Comparison of ENCODE assay signal across 10 mouse cellular contexts in the genomic region with DNA sequence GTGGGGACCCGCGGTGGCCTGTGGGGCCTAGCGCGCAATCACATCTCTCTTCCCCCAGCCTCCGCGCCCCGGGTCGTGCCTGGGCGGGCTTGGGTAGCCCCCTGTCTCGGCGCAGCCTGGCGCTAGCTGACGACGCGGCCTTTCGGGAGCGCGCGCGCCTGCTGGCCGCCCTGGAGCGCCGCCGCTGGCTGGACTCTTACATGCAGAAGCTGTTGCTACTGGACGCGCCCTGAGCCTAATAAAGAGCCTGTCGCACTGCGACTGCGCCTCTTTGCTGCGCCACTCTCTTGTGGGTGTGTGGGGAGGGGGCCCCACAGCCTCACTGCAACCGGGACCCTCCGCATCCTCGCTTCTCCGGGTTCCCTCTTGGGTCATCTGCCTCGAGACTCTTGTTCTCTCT. TPM values are rescaled to one million over a fixed set of nuclear protein-coding genes. Genes with fewer than 3 reads are reported as not detected.
A peak's percentile ranks its signal among the peaks of the same experiment; 100 is the strongest.
DNase-seq lines count a peak whose midpoint lies in the region; ATAC-seq and TF ChIP-seq lines count a peak whose summit lies in the region.
"Had no signal": no experiment of that assay in that cellular context is flagged by ENCODE, and none has a peak within 500 bp of the region (broad histone marks: within the 10 kb centered on the region; RNA-seq: fewer than 3 reads in every experiment).

No protein-coding gene starts in this region.

- TF ChIP-seq CTCF in heart, adult 2 months (IDR thresholded peaks at IDR 0.05) = peak; percentile 5; the same call in 1 of the 2 replicates
- TF ChIP-seq CTCF in hindbrain, postnatal 0 days (IDR thresholded peaks at IDR 0.05; ENCODE audit: low read depth) = 0 out of 2 replicates have a peak, but pooled peaks have one; percentile 9

- no peaks in the 10 kb centered on the region for H3K4me1 ChIP-seq in heart, adult 2 months (ENCODE audit: control insufficient read depth, insufficient read depth, low read length)
- H3K4me1 ChIP-seq in embryonic facial prominence, embryonic 10.5 days = peaks cover 44% of the 10 kb centered on the region
- no peaks in the 10 kb centered on the region for H3K4me1 ChIP-seq in hindbrain, postnatal 0 days (ENCODE audit: insufficient read depth, low read length)
- H3K4me1 ChIP-seq in midbrain, embryonic 16.5 days (ENCODE audit: control insufficient read depth, insufficient read depth, low read length) = peaks cover 14% of the 10 kb centered on the region

- H3K4me2 ChIP-seq in hindbrain, postnatal 0 days (ENCODE audit: low read depth, low read length) = peak overlapping the region; percentile 55
- H3K4me2 ChIP-seq in midbrain, embryonic 16.5 days (ENCODE audit: low read length) = peak overlapping the region; percentile 76

- no peak overlapping the region for H3K9ac ChIP-seq in heart, adult 2 months (ENCODE audit: low read depth, low read length)
- H3K9ac ChIP-seq in hindbrain, postnatal 0 days (replicated peaks; ENCODE audit: low read length) = no peak overlapping the region
- peak overlapping the region; percentile 56; the same call in 1 of the 2 replicates for H3K9ac ChIP-seq in midbrain, embryonic 16.5 days (ENCODE audit: low read depth, low read length)

- no peaks in the 10 kb centered on the region for H3K9me3 ChIP-seq in embryonic facial prominence, embryonic 10.5 days
- no peaks in the 10 kb centered on the region for H3K9me3 ChIP-seq in hindbrain, postnatal 0 days (ENCODE audit: low read length)
- no peaks in the 10 kb centered on the region for H3K9me3 ChIP-seq in midbrain, embryonic 16.5 days (replicated peaks; ENCODE audit: control insufficient read depth, low read length, poor library complexity, severe bottlenecking)

- H3K79me2 ChIP-seq in heart, adult 2 months (replicated peaks; ENCODE audit: control insufficient read depth, insufficient read depth, low read length) = no peaks in the 10 kb centered on the region

- ATAC-seq in hindbrain, postnatal 0 days = no peak
- no peak for ATAC-seq in midbrain, embryonic 16.5 days

- peaks cover 21% of the 10 kb centered on the region for H3K27me3 ChIP-seq in heart, adult 2 months (ENCODE audit: control insufficient read depth, insufficient read depth, low read length)
- peaks cover 100% of the 10 kb centered on the region for H3K27me3 ChIP-seq in embryonic facial prominence, embryonic 10.5 days (replicated peaks; ENCODE audit: low read depth, poor library complexity, severe bottlenecking)
- peaks cover 79% of the 10 kb centered on the region for H3K27me3 ChIP-seq in hindbrain, postnatal 0 days (ENCODE audit: insufficient read depth, low read length)
- peaks cover 77% of the 10 kb centered on the region for H3K27me3 ChIP-seq in midbrain, embryonic 16.5 days (ENCODE audit: control insufficient read depth, insufficient read depth, low read depth, low read length)

- H3K36me3 ChIP-seq in heart, adult 2 months (ENCODE audit: control insufficient read depth, insufficient read depth, low read length) = no peaks in the 10 kb centered on the region
- H3K36me3 ChIP-seq in embryonic facial prominence, embryonic 10.5 days (replicated peaks) = no peaks in the 10 kb centered on the region
- no peaks in the 10 kb centered on the region for H3K36me3 ChIP-seq in hindbrain, postnatal 0 days (ENCODE audit: insufficient read depth, low read length)
- no peaks in the 10 kb centered on the region for H3K36me3 ChIP-seq in midbrain, embryonic 16.5 days (ENCODE audit: control insufficient read depth, insufficient read depth, low read length)

- H3K27ac ChIP-seq in heart, adult 2 months = no peak overlapping the region
- H3K27ac ChIP-seq in embryonic facial prominence, embryonic 10.5 days (replicated peaks) = no peak overlapping the region
- no peak overlapping the region for H3K27ac ChIP-seq in hindbrain, postnatal 0 days
- no peak overlapping the region for H3K27ac ChIP-seq in midbrain, embryonic 16.5 days (ENCODE audit: low read length)

- no peak for TF ChIP-seq EP300 in heart, adult 2 months (IDR thresholded peaks at IDR 0.05; ENCODE audit: insufficient read depth, low read depth, low read length)

- no peak for DNase-seq in heart, adult 2 months
- no peak for DNase-seq in heart, postnatal 36 days
- no peak for DNase-seq in embryonic facial prominence, embryonic 10.5 days (ENCODE audit: low spot score)
- peak; percentile 44 for DNase-seq in hindbrain, postnatal 0 days (ENCODE audit: low spot score)
- DNase-seq in gastrocnemius, postnatal 14 days = no peak
- DNase-seq in ovary, postnatal 36 days (ENCODE audit: low spot score) = no peak
- no peak for DNase-seq in kidney, postnatal 10 days

- intact Hi-C loops in heart, adult 2 months (cut with DNase I) = no loop called here
- intact Hi-C loops in heart, postnatal 36 days (cut with DNase I) = no loop called here
- intact Hi-C loops in gastrocnemius, postnatal 14 days (cut with DNase I; ENCODE audit: low total_unique reads) = no loop called here

- WGBS in heart, adult 2 months = 5% methylated on average over 35 of the region's 35 CpGs
- WGBS in embryonic facial prominence, embryonic 10.5 days = 4% methylated on average over 35 of the region's 35 CpGs
- WGBS in hindbrain, postnatal 0 days = 5% methylated on average over 34 of the region's 35 CpGs
- 5% methylated on average over 34 of the region's 35 CpGs for WGBS in midbrain, embryonic 16.5 days

- TF ChIP-seq POLR2A in heart, adult 2 months (IDR thresholded peaks at IDR 0.05; ENCODE audit: insufficient read depth, low read depth, low read length) = no peak

- no peak overlapping the region for H3K4me3 ChIP-seq in heart, adult 2 months
- peak overlapping the region; percentile 46 for H3K4me3 ChIP-seq in embryonic facial prominence, embryonic 10.5 days
- H3K4me3 ChIP-seq in hindbrain, postnatal 0 days (ENCODE audit: low read length) = peak overlapping the region; percentile 31
- peak overlapping the region; percentile 42 for H3K4me3 ChIP-seq in midbrain, embryonic 16.5 days (ENCODE audit: low read depth, low read length)

RNA-seq across cellular contexts. Expression of gene Pth2, which starts 0.7 kb away (rescaled TPM):
- total RNA-seq in heart, adult 2 months (2021) = not detected
- not detected in 2 replicates for polyA plus RNA-seq in heart, adult 2 months (2012; rRNA removed)
- not detected for total RNA-seq in heart, postnatal 36 days (2021)
- polyA plus RNA-seq in embryonic facial prominence, embryonic 10.5 days (2016; fragmentation: Nextera tagmentation; extraction: Ambion mirVana) = not detected in 2 replicates
- not detected in 2 replicates for total RNA-seq in hindbrain, postnatal 0 days (2014; rRNA removed)
- polyA plus RNA-seq in hindbrain, postnatal 0 days (2015; fragmentation: Nextera tagmentation; extraction: Ambion mirVana) = 1.1 and 2.1 TPM in 2 replicates
- polyA plus RNA-seq in midbrain, embryonic 16.5 days (2015; fragmentation: Nextera tagmentation; extraction: Ambion mirVana) = 1.1 and 1.2 TPM in 2 replicates
- total RNA-seq in gastrocnemius, postnatal 14 days (2021) = not detected
- total RNA-seq: CH12.LX had no signal
- polyA plus RNA-seq: embryonic facial prominence, embryonic 11.5 days had no signal

RNA-seq across cellular contexts. Expression of gene Gfy, which starts 2.2 kb away (rescaled TPM):
- not detected for total RNA-seq in heart, adult 2 months (2021)
- not detected in 2 replicates for polyA plus RNA-seq in heart, adult 2 months (2012; rRNA removed)
- total RNA-seq in heart, postnatal 36 days (2021) = not detected
- polyA plus RNA-seq in embryonic facial prominence, embryonic 10.5 days (2016; fragmentation: Nextera tagmentation; extraction: Ambion mirVana) = 0.10 and 0.29 TPM in 2 replicates
- total RNA-seq in hindbrain, postnatal 0 days (2014; rRNA removed) = 0.36 TPM in 1 of 2 replicates, not detected in the other
- polyA plus RNA-seq in hindbrain, postnatal 0 days (2015; fragmentation: Nextera tagmentation; extraction: Ambion mirVana) = not detected in 2 replicates
- not detected in 2 replicates for polyA plus RNA-seq in midbrain, embryonic 16.5 days (2015; fragmentation: Nextera tagmentation; extraction: Ambion mirVana)
- total RNA-seq in gastrocnemius, postnatal 14 days (2021) = under 1 TPM; 0.16 to 0.23 TPM
- total RNA-seq: CH12.LX had no signal

RNA-seq across cellular contexts. Expression of gene Slc17a7, which starts 17.8 kb away (rescaled TPM):
- total RNA-seq in heart, adult 2 months (2021) = 10 to 100 TPM; 18.3 to 24.3 TPM
- polyA plus RNA-seq in heart, adult 2 months (2012; rRNA removed) = 29.1 and 36.8 TPM in 2 replicates
- 10 to 100 TPM; 19.7 to 21.0 TPM for total RNA-seq in heart, postnatal 36 days (2021)
- polyA plus RNA-seq in embryonic facial prominence, embryonic 10.5 days (2016; fragmentation: Nextera tagmentation; extraction: Ambion mirVana) = 0.74 and 1.2 TPM in 2 replicates
- total RNA-seq in hindbrain, postnatal 0 days (2014; rRNA removed) = 9.8 and 13.5 TPM in 2 replicates
- 4.2 and 4.6 TPM in 2 replicates for polyA plus RNA-seq in hindbrain, postnatal 0 days (2015; fragmentation: Nextera tagmentation; extraction: Ambion mirVana)
- 0.55 and 1.1 TPM in 2 replicates for polyA plus RNA-seq in midbrain, embryonic 16.5 days (2015; fragmentation: Nextera tagmentation; extraction: Ambion mirVana)
- 1 to 10 TPM; 3.6 to 4.3 TPM for total RNA-seq in gastrocnemius, postnatal 14 days (2021)
- total RNA-seq: CH12.LX had no signal

RNA-seq across cellular contexts. Expression of gene Ccdc155, which starts 23.2 kb away (rescaled TPM):
- total RNA-seq in heart, adult 2 months (2021) = not detected
- polyA plus RNA-seq in heart, adult 2 months (2012; rRNA removed) = 0.06 and 0.12 TPM in 2 replicates
- not detected for total RNA-seq in heart, postnatal 36 days (2021)
- 0.62 and 0.67 TPM in 2 replicates for polyA plus RNA-seq in embryonic facial prominence, embryonic 10.5 days (2016; fragmentation: Nextera tagmentation; extraction: Ambion mirVana)
- total RNA-seq in hindbrain, postnatal 0 days (2014; rRNA removed) = 0.10 TPM in 1 of 2 replicates, not detected in the other
- polyA plus RNA-seq in hindbrain, postnatal 0 days (2015; fragmentation: Nextera tagmentation; extraction: Ambion mirVana) = 0.46 and 0.55 TPM in 2 replicates
- 0.45 and 0.53 TPM in 2 replicates for polyA plus RNA-seq in midbrain, embryonic 16.5 days (2015; fragmentation: Nextera tagmentation; extraction: Ambion mirVana)
- total RNA-seq in gastrocnemius, postnatal 14 days (2021) = 1 to 10 TPM; 2.1 to 2.6 TPM
- total RNA-seq: CH12.LX had no signal

RNA-seq across cellular contexts. Expression of gene Aldh16a1, which starts 27.2 kb away (rescaled TPM):
- 10 to 100 TPM; 19.7 to 25.1 TPM for total RNA-seq in heart, adult 2 months (2021)
- polyA plus RNA-seq in heart, adult 2 months (2012; rRNA removed) = 23.5 and 23.9 TPM in 2 replicates
- total RNA-seq in heart, postnatal 36 days (2021) = 10 to 100 TPM; 20.6 to 22.8 TPM
- 65.3 and 71.7 TPM in 2 replicates for polyA plus RNA-seq in embryonic facial prominence, embryonic 10.5 days (2016; fragmentation: Nextera tagmentation; extraction: Ambion mirVana)
- total RNA-seq in hindbrain, postnatal 0 days (2014; rRNA removed) = 30.5 and 30.9 TPM in 2 replicates
- polyA plus RNA-seq in hindbrain, postnatal 0 days (2015; fragmentation: Nextera tagmentation; extraction: Ambion mirVana) = 19.0 and 20.6 TPM in 2 replicates
- polyA plus RNA-seq in midbrain, embryonic 16.5 days (2015; fragmentation: Nextera tagmentation; extraction: Ambion mirVana) = 13.7 and 18.2 TPM in 2 replicates
- 10 to 100 TPM; 21.4 to 23.2 TPM for total RNA-seq in gastrocnemius, postnatal 14 days (2021)
